14 mouse cellular contexts compared by ENCODE assay signal in the genomic region with DNA sequence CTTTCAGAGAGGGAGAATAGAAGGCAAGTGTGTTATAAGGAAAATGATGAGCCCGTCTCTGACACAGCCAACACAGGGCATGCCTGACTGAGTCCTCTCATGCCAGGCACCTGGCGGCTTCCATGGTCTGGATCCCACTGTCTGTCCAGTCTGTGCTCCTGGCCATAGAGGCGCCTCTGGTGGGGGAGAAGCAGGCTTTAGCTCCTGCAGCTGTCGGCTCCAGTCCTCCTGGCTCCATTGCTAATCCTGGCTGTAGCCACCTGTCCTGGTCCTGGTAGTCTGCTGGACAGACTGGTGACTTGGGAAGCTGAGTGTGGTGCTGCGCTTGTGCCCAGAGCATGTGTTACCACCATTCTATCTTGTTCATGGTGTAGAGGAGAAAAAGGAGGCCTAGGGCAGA. TPM values are rescaled to one million over a fixed set of nuclear protein-coding genes. Genes with fewer than 3 reads are reported as not detected.
DNase-seq lines count a peak whose midpoint lies in the region; ATAC-seq and TF ChIP-seq lines count a peak whose summit lies in the region.
"Had no signal": no experiment of that assay in that cellular context is flagged by ENCODE, and none has a peak within 500 bp of the region (broad histone marks: within the 10 kb centered on the region; RNA-seq: fewer than 3 reads in every experiment).

No protein-coding gene starts in this region.

- H3K36me3 ChIP-seq in forebrain, embryonic 10.5 days (replicated peaks): peaks cover 28% of the 10 kb centered on the region
- H3K36me3 ChIP-seq in forebrain, embryonic 15.5 days: no peaks in the 10 kb centered on the region
- H3K36me3 ChIP-seq in hindbrain, embryonic 10.5 days: peaks cover 19% of the 10 kb centered on the region
- H3K36me3 ChIP-seq in hindbrain, embryonic 14.5 days (replicated peaks; ENCODE audit: control insufficient read depth, insufficient read depth): no peaks in the 10 kb centered on the region
- peaks cover 5% of the 10 kb centered on the region; the same call in 1 of the 2 replicates for H3K36me3 ChIP-seq in embryonic facial prominence, embryonic 12.5 days
- peaks cover 4% of the 10 kb centered on the region for H3K36me3 ChIP-seq in myocyte (ENCODE audit: control insufficient read depth, insufficient read depth)
- H3K36me3 ChIP-seq: heart, embryonic 15.5 days; liver, embryonic 12.5 days had no signal

- peak overlapping the region; percentile 65 for H3K27ac ChIP-seq in forebrain, embryonic 10.5 days
- no peak overlapping the region for H3K27ac ChIP-seq in forebrain, embryonic 15.5 days (replicated peaks)
- peak overlapping the region; percentile 79 for H3K27ac ChIP-seq in hindbrain, embryonic 10.5 days
- no peak overlapping the region for H3K27ac ChIP-seq in hindbrain, embryonic 14.5 days
- 0 out of 2 replicates have a peak overlapping the region, but pooled peaks have one; percentile 23 for H3K27ac ChIP-seq in embryonic facial prominence, embryonic 12.5 days
- H3K27ac ChIP-seq: heart, embryonic 15.5 days; liver, embryonic 12.5 days had no signal

- ATAC-seq in forebrain, embryonic 15.5 days (replicated peaks): no peak
- ATAC-seq in hindbrain, embryonic 14.5 days (ENCODE audit: low FRiP score): no peak
- ATAC-seq in embryonic facial prominence, embryonic 12.5 days (ENCODE audit: insufficient number of reproducible peaks, insufficient read depth, low FRiP score, low TSS enrichment): no peak
- ATAC-seq: liver, embryonic 12.5 days; lung, postnatal 0 days had no signal

- 84% methylated on average over 5 of the region's 5 CpGs for WGBS in forebrain, embryonic 10.5 days
- 84% methylated on average over 5 of the region's 5 CpGs for WGBS in forebrain, embryonic 15.5 days
- 84% methylated on average over 5 of the region's 5 CpGs for WGBS in hindbrain, embryonic 10.5 days
- 75% methylated on average over 5 of the region's 5 CpGs for WGBS in hindbrain, embryonic 14.5 days
- 77% methylated on average over 5 of the region's 5 CpGs for WGBS in embryonic facial prominence, embryonic 12.5 days

- no peak overlapping the region for H3ac ChIP-seq in myocyte (ENCODE audit: control insufficient read depth, insufficient read length)

- no peaks in the 10 kb centered on the region for H3K27me3 ChIP-seq in forebrain, embryonic 10.5 days (ENCODE audit: poor library complexity, severe bottlenecking)
- H3K27me3 ChIP-seq in forebrain, embryonic 15.5 days: no peaks in the 10 kb centered on the region
- no peaks in the 10 kb centered on the region for H3K27me3 ChIP-seq in hindbrain, embryonic 10.5 days (ENCODE audit: insufficient read depth, poor library complexity, severe bottlenecking)
- H3K27me3 ChIP-seq in hindbrain, embryonic 14.5 days (ENCODE audit: control insufficient read depth, insufficient read depth, low read length): no peaks in the 10 kb centered on the region
- no peaks in the 10 kb centered on the region for H3K27me3 ChIP-seq in embryonic facial prominence, embryonic 12.5 days
- no peaks in the 10 kb centered on the region for H3K27me3 ChIP-seq in myocyte (ENCODE audit: control insufficient read depth, insufficient read depth, insufficient read length)
- H3K27me3 ChIP-seq: heart, embryonic 15.5 days; liver, embryonic 12.5 days had no signal

- H3K9me3 ChIP-seq in forebrain, embryonic 10.5 days: no peaks in the 10 kb centered on the region
- H3K9me3 ChIP-seq in forebrain, embryonic 15.5 days: no peaks in the 10 kb centered on the region
- no peaks in the 10 kb centered on the region for H3K9me3 ChIP-seq in hindbrain, embryonic 10.5 days
- no peaks in the 10 kb centered on the region for H3K9me3 ChIP-seq in hindbrain, embryonic 14.5 days (ENCODE audit: control insufficient read depth, low read length)
- H3K9me3 ChIP-seq in embryonic facial prominence, embryonic 12.5 days: no peaks in the 10 kb centered on the region
- H3K9me3 ChIP-seq: heart, embryonic 15.5 days; liver, embryonic 12.5 days had no signal

- no peak overlapping the region for H3K4me3 ChIP-seq in forebrain, embryonic 10.5 days
- H3K4me3 ChIP-seq in forebrain, embryonic 15.5 days: no peak overlapping the region
- no peak overlapping the region for H3K4me3 ChIP-seq in hindbrain, embryonic 10.5 days
- no peak overlapping the region for H3K4me3 ChIP-seq in hindbrain, embryonic 14.5 days (replicated peaks; ENCODE audit: low read length)
- no peak overlapping the region for H3K4me3 ChIP-seq in embryonic facial prominence, embryonic 12.5 days
- no peak overlapping the region for H3K4me3 ChIP-seq in myocyte
- H3K4me3 ChIP-seq: heart, embryonic 15.5 days; liver, embryonic 12.5 days had no signal

- peaks cover 29% of the 10 kb centered on the region for H3K79me2 ChIP-seq in myocyte (ENCODE audit: control insufficient read depth, insufficient read depth)

- no peak for TF ChIP-seq POLR2A in myocyte (IDR thresholded peaks at IDR 0.05; ENCODE audit: insufficient read length, low read depth)

- peaks cover 62% of the 10 kb centered on the region for H3K4me1 ChIP-seq in forebrain, embryonic 10.5 days
- peaks cover 10% of the 10 kb centered on the region for H3K4me1 ChIP-seq in forebrain, embryonic 15.5 days
- peaks cover 54% of the 10 kb centered on the region for H3K4me1 ChIP-seq in hindbrain, embryonic 10.5 days (replicated peaks)
- no peaks in the 10 kb centered on the region for H3K4me1 ChIP-seq in hindbrain, embryonic 14.5 days (replicated peaks; ENCODE audit: control insufficient read depth, insufficient read depth, low read length)
- peaks cover 21% of the 10 kb centered on the region for H3K4me1 ChIP-seq in embryonic facial prominence, embryonic 12.5 days
- H3K4me1 ChIP-seq: liver, embryonic 12.5 days had no signal

- DNase-seq in forebrain, embryonic 10.5 days (ENCODE audit: extremely low spot score, low spot score): no peak
- no peak for DNase-seq in hindbrain, embryonic 10.5 days (ENCODE audit: low spot score)
- DNase-seq in hindbrain, embryonic 14.5 days (ENCODE audit: low spot score): no peak
- no peak for DNase-seq in adrenal gland, postnatal 10 days
- DNase-seq: kidney, adult 8-10 months; right cerebral cortex, postnatal 14 days; thymus, postnatal 4 days had no signal

- H3K9ac ChIP-seq in forebrain, embryonic 15.5 days (replicated peaks): no peak overlapping the region
- H3K9ac ChIP-seq in hindbrain, embryonic 14.5 days: no peak overlapping the region
- H3K9ac ChIP-seq in embryonic facial prominence, embryonic 12.5 days: no peak overlapping the region
- H3K9ac ChIP-seq: heart, embryonic 15.5 days; liver, embryonic 12.5 days had no signal

- H3K4me2 ChIP-seq in forebrain, embryonic 15.5 days (replicated peaks): no peak overlapping the region
- H3K4me2 ChIP-seq in hindbrain, embryonic 14.5 days (replicated peaks): no peak overlapping the region
- H3K4me2 ChIP-seq in embryonic facial prominence, embryonic 12.5 days (replicated peaks): no peak overlapping the region
- H3K4me2 ChIP-seq in myocyte (ENCODE audit: low read depth): no peak overlapping the region
- H3K4me2 ChIP-seq: heart, embryonic 15.5 days; liver, embryonic 12.5 days had no signal

TF ChIP-seq in myocyte, 11 proteins besides CTCF, POLR2A, EP300 and RAD21:
- TF ChIP-seq MYOD1 (IDR thresholded peaks at IDR 0.05; ENCODE audit: control insufficient read depth in 1 of 3, insufficient read length in 2 of 3, low read depth in 2 of 3) (peak; percentile 74 to 97 (median 96)), MYOG (IDR thresholded peaks at IDR 0.05; ENCODE audit: control insufficient read depth in 1 of 3, insufficient read depth in 1 of 3, insufficient read length in 2 of 3, low read depth in 2 of 3) (peak; percentile 68 to 98 (median 93)), SRF (IDR thresholded peaks at IDR 0.05; ENCODE audit: control insufficient read depth, insufficient read length, low read depth) (no peak), POLR2AphosphoS2 (IDR thresholded peaks at IDR 0.05; ENCODE audit: insufficient read length, low read depth) (no peak), TCF12 (IDR thresholded peaks at IDR 0.05; ENCODE audit: insufficient read depth, poor library complexity, severe bottlenecking) (peak; percentile 68), CEBPB (IDR thresholded peaks at IDR 0.05; ENCODE audit: insufficient read depth, poor library complexity, severe bottlenecking) (no peak), E2F4 (IDR thresholded peaks at IDR 0.05; ENCODE audit: insufficient read depth) (no peak), MAX (IDR thresholded peaks at IDR 0.05; ENCODE audit: low read depth) (no peak), TCF3 (IDR thresholded peaks at IDR 0.05; ENCODE audit: insufficient read length, low read depth) (peak; percentile 48)

RNA-seq across cellular contexts. Expression of a gene that starts 46.8 kb away (rescaled TPM):
- 27.7 and 28.7 TPM in 2 replicates for polyA plus RNA-seq in forebrain, embryonic 10.5 days (2016; fragmentation: Nextera tagmentation; extraction: Ambion mirVana)
- 20.8 and 21.1 TPM in 2 replicates for polyA plus RNA-seq in forebrain, embryonic 15.5 days (2015; fragmentation: Nextera tagmentation; extraction: Ambion mirVana)
- polyA plus RNA-seq in hindbrain, embryonic 10.5 days (2016; fragmentation: Nextera tagmentation; extraction: Ambion mirVana): 25.3 and 27.2 TPM in 2 replicates
- polyA plus RNA-seq in hindbrain, embryonic 14.5 days (2014; fragmentation: Nextera tagmentation; extraction: Ambion mirVana): 15.5 and 15.7 TPM in 2 replicates
- 25.7 and 27.4 TPM in 2 replicates for polyA plus RNA-seq in embryonic facial prominence, embryonic 12.5 days (2016; fragmentation: Nextera tagmentation; extraction: Ambion mirVana)
- polyA plus RNA-seq in myocyte (2012; fragmentation: generic; extraction: Trizol): 23.2 TPM
- 10 to 100 TPM; 13.4 to 17.6 TPM for total RNA-seq in adrenal gland, postnatal 10 days (2021)
- total RNA-seq: neutrophil, adult 5-6 weeks had no signal

Comparison
In these comparisons a context has a peak if more than half of its experiments do, and no peak if none do; other contexts are left out.
1. H3K27ac ChIP-seq: peak in forebrain, embryonic 10.5 days (single experiment), hindbrain, embryonic 10.5 days (single experiment) and embryonic facial prominence, embryonic 12.5 days (single experiment); none in forebrain, embryonic 15.5 days (single experiment) and hindbrain, embryonic 14.5 days (single experiment).